Mouse (Mus musculus): ENCODE data around the gene Arhgap10. TPM values are rescaled to one million over a fixed set of nuclear protein-coding genes. Genes with fewer than 3 reads are reported as not detected.
A peak's percentile ranks its signal among the peaks of the same experiment; 100 is the strongest.

Gene Arhgap10
- polyA plus RNA-seq, 1 experiment from 2014 or later: 24.8 TPM

- Histone ChIP-seq H3K4me2 (replicated peaks) (no peak overlapping the region), H3K4me1 (0 out of 2 replicates have a peak, but pooled peaks cover 4% of the 10 kb centered on the region)
- no peak for ATAC-seq (ENCODE audit: insufficient number of reproducible peaks, insufficient read depth, low FRiP score, low TSS enrichment)
Measured at GRCm38 (mm10) chr8:77453836-77454235, 63.9 kb downstream of the Arhgap10 start.

GRCm38 (mm10) chr8:77451466-77452382, 66.0 kb downstream of the Arhgap10 start:
- 90% methylated on average over 21 of the region's 21 CpGs for WGBS
- no peaks in the 10 kb centered on the region for H3K4me1 ChIP-seq
- no peak overlapping the region for H3K27ac ChIP-seq
- no peak overlapping the region for H3K4me3 ChIP-seq
- no peaks in the 10 kb centered on the region for H3K27me3 ChIP-seq
- ATAC-seq (ENCODE audit: insufficient number of reproducible peaks, insufficient read depth, low FRiP score, low TSS enrichment): no peak
- H3K4me2 ChIP-seq (replicated peaks): no peak overlapping the region
- H3K9ac ChIP-seq: no peak overlapping the region
- H3K9me3 ChIP-seq: peaks cover 37% of the 10 kb centered on the region
- H3K36me3 ChIP-seq: peaks cover 33% of the 10 kb centered on the region

More at GRCm38 (mm10) chr8:77453836-77454235, 63.9 kb downstream of the Arhgap10 start:
- Histone ChIP-seq H3K36me3 (peaks cover 19% of the 10 kb centered on the region), H3K27ac (no peak overlapping the region), H3K27me3 (no peaks in the 10 kb centered on the region), H3K9me3 (peaks cover 18% of the 10 kb centered on the region; the same call in 1 of the 2 replicates), H3K9ac (no peak overlapping the region), H3K4me3 (no peak overlapping the region)
- WGBS: 92% methylated on average over 9 of the region's 9 CpGs

- ATAC-seq (ENCODE audit: insufficient number of reproducible peaks, insufficient read depth, low FRiP score, low TSS enrichment): no peak
- no peaks in the 10 kb centered on the region for H3K4me1 ChIP-seq
- H3K9ac ChIP-seq: no peak overlapping the region
- H3K4me2 ChIP-seq (replicated peaks): no peak overlapping the region
- no peaks in the 10 kb centered on the region for H3K27me3 ChIP-seq
- peaks cover 38% of the 10 kb centered on the region for H3K9me3 ChIP-seq
- H3K27ac ChIP-seq: no peak overlapping the region
- H3K4me3 ChIP-seq: no peak overlapping the region
- 89% methylated on average over 5 of the region's 5 CpGs for WGBS
- peaks cover 36% of the 10 kb centered on the region for H3K36me3 ChIP-seq
Measured at GRCm38 (mm10) chr8:77451052-77451451, 66.7 kb downstream of the Arhgap10 start.

DNA sequence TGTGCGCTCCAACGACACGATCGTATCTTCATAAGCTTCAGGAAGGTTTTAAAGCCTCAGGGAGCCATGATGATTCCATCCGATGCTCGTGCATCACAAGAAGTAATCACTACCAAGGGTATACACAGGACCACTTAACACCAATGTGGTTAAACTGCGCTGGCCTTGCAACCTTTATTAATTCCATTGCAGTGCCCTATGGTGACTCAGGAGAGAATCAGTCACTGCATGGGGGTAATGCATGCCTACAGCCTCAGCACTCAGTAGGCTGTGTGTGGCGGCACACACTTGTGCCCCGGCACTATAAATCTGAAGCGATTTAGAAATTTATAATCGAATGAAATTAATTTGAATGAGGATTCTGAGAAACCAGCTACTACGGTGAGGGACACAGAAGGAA, 71.5 kb downstream of the Arhgap10 start:
- 86% methylated on average over 12 of the region's 12 CpGs for WGBS
- Histone ChIP-seq H3K4me1 (no peaks in the 10 kb centered on the region), H3K9ac (no peak overlapping the region)

DNA sequence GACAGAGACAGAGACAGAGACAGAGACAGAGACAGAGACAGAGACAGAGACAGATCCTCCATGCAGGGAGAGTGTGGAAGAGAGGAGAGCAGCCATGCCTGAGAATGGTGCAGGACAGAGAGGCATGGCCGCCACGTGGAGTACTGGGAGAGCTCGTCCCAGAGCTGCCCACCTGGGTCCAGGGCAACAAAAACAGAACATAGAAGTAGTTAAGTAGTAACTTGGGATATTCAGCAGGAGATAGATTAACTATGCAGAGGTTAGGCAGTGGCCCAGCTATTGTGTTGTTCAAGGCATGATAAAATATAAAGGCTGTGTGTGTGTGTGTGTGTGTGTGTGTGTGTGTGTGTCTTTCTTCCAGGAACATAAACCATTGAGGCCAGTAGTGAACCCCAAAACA, 72.1 kb downstream of the Arhgap10 start:
- Histone ChIP-seq H3K9ac (no peak overlapping the region), H3K27me3 (no peaks in the 10 kb centered on the region), H3K4me2 (replicated peaks) (no peak overlapping the region), H3K36me3 (peaks cover 37% of the 10 kb centered on the region), H3K4me3 (no peak overlapping the region), H3K4me1 (0 out of 2 replicates have a peak, but pooled peaks cover 2% of the 10 kb centered on the region), H3K27ac (no peak overlapping the region), H3K9me3 (peaks cover 32% of the 10 kb centered on the region)
- ATAC-seq (ENCODE audit: insufficient number of reproducible peaks, insufficient read depth, low FRiP score, low TSS enrichment): no peak
- 90% methylated on average over 3 of the region's 3 CpGs for WGBS

More for the DNA sequence above, 71.5 kb downstream of the Arhgap10 start:
- H3K4me3 ChIP-seq: no peak overlapping the region
- ATAC-seq (ENCODE audit: insufficient number of reproducible peaks, insufficient read depth, low FRiP score, low TSS enrichment): no peak
- H3K27ac ChIP-seq: no peak overlapping the region
- peaks cover 38% of the 10 kb centered on the region for H3K9me3 ChIP-seq
- no peak overlapping the region for H3K4me2 ChIP-seq (replicated peaks)
- peaks cover 42% of the 10 kb centered on the region for H3K36me3 ChIP-seq
- no peaks in the 10 kb centered on the region for H3K27me3 ChIP-seq

GRCm38 (mm10) chr8:77444166-77444870, 73.4 kb downstream of the Arhgap10 start:
- 84% methylated on average over 10 of the region's 10 CpGs for WGBS
- Histone ChIP-seq H3K4me2 (replicated peaks) (no peak overlapping the region), H3K9me3 (peaks cover 20% of the 10 kb centered on the region), H3K27me3 (no peaks in the 10 kb centered on the region), H3K4me3 (no peak overlapping the region), H3K9ac (no peak overlapping the region), H3K36me3 (peaks cover 24% of the 10 kb centered on the region), H3K4me1 (0 out of 2 replicates have a peak, but pooled peaks cover 2% of the 10 kb centered on the region), H3K27ac (no peak overlapping the region)
- no peak for ATAC-seq (ENCODE audit: insufficient number of reproducible peaks, insufficient read depth, low FRiP score, low TSS enrichment)

GRCm38 (mm10) chr8:77442452-77442851, 75.3 kb downstream of the Arhgap10 start:
- Histone ChIP-seq H3K27ac (no peak overlapping the region), H3K4me3 (no peak overlapping the region), H3K9ac (no peak overlapping the region), H3K27me3 (no peaks in the 10 kb centered on the region), H3K4me1 (peaks cover 10% of the 10 kb centered on the region), H3K4me2 (replicated peaks) (no peak overlapping the region), H3K36me3 (peaks cover 12% of the 10 kb centered on the region), H3K9me3 (peaks cover 8% of the 10 kb centered on the region)
- WGBS: 82% methylated on average over 7 of the region's 7 CpGs
- no peak for ATAC-seq (ENCODE audit: insufficient number of reproducible peaks, insufficient read depth, low FRiP score, low TSS enrichment)

DNA sequence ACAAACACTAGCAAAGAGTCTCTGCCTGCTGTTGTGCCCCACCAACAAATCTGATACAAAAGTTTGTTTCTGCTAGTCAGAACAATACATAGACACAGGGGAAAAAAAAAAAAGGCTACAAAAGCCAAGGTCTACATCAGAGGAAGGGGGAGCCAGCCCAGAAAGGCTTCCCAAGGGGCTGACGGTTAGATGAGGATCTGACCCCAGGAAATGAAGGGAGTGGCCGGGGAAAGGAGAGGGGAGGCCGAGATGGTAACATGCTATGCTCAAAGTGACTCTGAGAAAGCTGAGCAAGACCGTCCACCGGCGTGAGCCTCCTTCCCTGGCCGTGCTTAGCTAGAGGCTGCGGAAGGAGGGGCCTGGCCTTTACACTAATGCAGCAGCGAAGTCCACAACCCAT, 76.8 kb downstream of the Arhgap10 start:
- no peak overlapping the region for H3K4me3 ChIP-seq
- 69% methylated on average over 9 of the region's 9 CpGs for WGBS
- no peak for ATAC-seq (ENCODE audit: insufficient number of reproducible peaks, insufficient read depth, low FRiP score, low TSS enrichment)
- peaks cover 5% of the 10 kb centered on the region; the same call in 1 of the 2 replicates for H3K36me3 ChIP-seq
- H3K4me2 ChIP-seq (replicated peaks): no peak overlapping the region
- H3K9me3 ChIP-seq: no peaks in the 10 kb centered on the region
- H3K27me3 ChIP-seq: no peaks in the 10 kb centered on the region
- no peak overlapping the region for H3K9ac ChIP-seq
- H3K27ac ChIP-seq: no peak overlapping the region
- H3K4me1 ChIP-seq: peaks cover 25% of the 10 kb centered on the region

DNA sequence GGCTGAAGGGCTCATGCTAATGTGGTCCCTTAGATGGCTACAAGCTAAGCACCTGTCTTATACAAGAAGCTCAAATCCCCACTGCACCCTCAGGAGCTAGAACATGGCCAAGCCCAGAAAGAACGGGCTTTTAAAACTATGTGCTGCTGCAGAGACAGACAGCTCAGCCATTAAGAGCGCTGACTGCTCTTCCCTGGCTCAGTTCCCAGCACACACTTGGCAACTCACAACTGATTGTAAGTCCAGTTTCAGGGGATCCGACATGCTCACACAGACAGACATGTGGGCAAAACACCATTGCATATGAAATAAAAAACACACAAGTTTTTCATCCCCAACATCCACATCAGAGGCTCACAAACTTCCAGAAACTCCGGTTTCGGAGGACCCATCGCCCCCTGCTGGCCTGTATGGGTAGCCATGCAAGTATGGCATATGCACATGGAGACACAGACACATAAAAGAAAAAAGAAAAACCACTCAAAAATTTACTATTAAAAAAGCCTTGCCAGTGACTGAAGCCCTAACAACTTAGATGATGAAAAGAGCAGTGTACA, 77.4 kb downstream of the Arhgap10 start:
- Histone ChIP-seq H3K27me3 (no peaks in the 10 kb centered on the region), H3K4me1 (peaks cover 29% of the 10 kb centered on the region), H3K9ac (no peak overlapping the region), H3K4me2 (replicated peaks) (no peak overlapping the region), H3K36me3 (peaks cover 5% of the 10 kb centered on the region; the same call in 1 of the 2 replicates), H3K9me3 (no peaks in the 10 kb centered on the region), H3K27ac (no peak overlapping the region), H3K4me3 (no peak overlapping the region)
- ATAC-seq (ENCODE audit: insufficient number of reproducible peaks, insufficient read depth, low FRiP score, low TSS enrichment): no peak
- WGBS: 89% methylated on average over 6 of the region's 6 CpGs

GRCm38 (mm10) chr8:77439670-77440069, 78.1 kb downstream of the Arhgap10 start:
- no peak overlapping the region for H3K4me3 ChIP-seq
- no peaks in the 10 kb centered on the region for H3K27me3 ChIP-seq
- WGBS: 86% methylated on average over 2 of the region's 2 CpGs
- no peak for ATAC-seq (ENCODE audit: insufficient number of reproducible peaks, insufficient read depth, low FRiP score, low TSS enrichment)
- H3K36me3 ChIP-seq: peaks cover 5% of the 10 kb centered on the region; the same call in 1 of the 2 replicates
- H3K27ac ChIP-seq: no peak overlapping the region
- H3K9ac ChIP-seq: no peak overlapping the region
- peaks cover 29% of the 10 kb centered on the region for H3K4me1 ChIP-seq
- H3K4me2 ChIP-seq (replicated peaks): no peak overlapping the region
- H3K9me3 ChIP-seq: no peaks in the 10 kb centered on the region

GRCm38 (mm10) chr8:77437807-77438493, 79.8 kb downstream of the Arhgap10 start:
- Histone ChIP-seq H3K27me3 (no peaks in the 10 kb centered on the region), H3K4me1 (peaks cover 36% of the 10 kb centered on the region), H3K9ac (no peak overlapping the region), H3K27ac (no peak overlapping the region), H3K4me3 (no peak overlapping the region), H3K9me3 (no peaks in the 10 kb centered on the region), H3K36me3 (peaks cover under 1% of the 10 kb centered on the region; the same call in 1 of the 2 replicates), H3K4me2 (replicated peaks) (no peak overlapping the region)
- 0 out of 2 replicates have a peak, but pooled peaks have one; percentile 48 for ATAC-seq (ENCODE audit: insufficient number of reproducible peaks, insufficient read depth, low FRiP score, low TSS enrichment)
- 70% methylated on average over 9 of the region's 9 CpGs for WGBS
